Mouse (Mus musculus) mouse embryonic stem cell (cell line): Measurements from ENCODE around the gene Polr2j.
"Not testable (repeated sequence)": the region's sequence is repeated elsewhere in the genome, so short reads cannot be mapped to it uniquely, and the experiment has no call there.

Experiments used
- in situ Hi-C, 2 experiments: fragments of 300-500 bp; cut with MboI; formaldehyde crosslinking; loops; 1 replicate in 1 of 2; 3 replicates in 1 of 2; pipeline ENCODE4 v1.14.3; 2019 to 2020; ENCODE audit warnings: low sequenced_read_pairs in 2 of 2, low pct_unique_long_range_greater_than_20kb in 1 of 2, mixed read lengths in 1 of 2; ENCODE audit not compliant: unreplicated experiment in 1 of 2

The Polr2j gene

DNA sequence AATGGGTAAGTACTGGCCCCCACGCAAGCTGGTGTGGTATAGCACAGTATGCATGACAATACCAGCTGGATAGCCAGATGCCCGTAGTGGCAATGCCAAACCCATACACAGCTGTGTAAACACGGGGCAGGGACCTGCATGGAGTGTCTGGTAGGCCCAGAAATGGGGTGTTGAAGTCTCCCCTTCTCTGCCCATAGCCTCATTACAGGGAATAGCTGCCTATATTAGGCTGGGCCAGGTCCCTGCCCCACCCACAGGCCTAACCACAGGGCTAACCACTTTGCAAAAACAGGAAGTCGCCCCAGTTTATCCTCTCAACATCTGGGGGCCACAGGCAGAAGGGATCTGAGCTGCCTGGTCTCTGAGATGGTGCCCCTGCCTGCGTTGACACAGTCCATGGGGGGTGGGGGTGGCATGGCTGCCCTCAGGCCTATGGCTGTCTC lies 32.7 kb downstream of the Polr2j start:
- in situ Hi-C loops, result not testable (repeated sequence)

GRCm38 (mm10) chr5:136152365-136152764 lies 35.9 kb downstream of the Polr2j start:
- in situ Hi-C loops, result no loop called here

- in situ Hi-C loops, result no loop called here
Measured at GRCm38 (mm10) chr5:136155399-136155798, 39.0 kb downstream of the Polr2j start.

DNA sequence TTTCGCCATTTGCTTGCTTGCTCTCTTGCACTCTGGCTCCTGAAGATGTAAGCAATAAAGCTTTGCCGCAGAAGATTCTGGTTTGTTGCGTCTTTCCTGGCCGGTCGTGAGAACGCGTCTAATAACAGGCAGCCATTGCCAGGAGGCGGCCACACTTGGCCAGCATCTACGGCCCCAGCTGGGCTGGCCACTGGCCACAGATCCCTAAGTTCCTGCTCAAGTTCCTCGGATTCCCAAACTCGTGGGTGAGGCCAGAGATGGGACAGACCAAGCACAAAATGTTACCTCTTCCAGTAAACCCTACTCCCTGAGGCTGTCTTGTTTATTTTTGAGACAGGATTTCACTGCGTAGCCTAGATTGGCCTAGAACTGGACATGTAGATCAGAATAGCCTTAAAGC lies 43.7 kb downstream of the Polr2j start:
- in situ Hi-C loops, result not testable (repeated sequence)

DNA sequence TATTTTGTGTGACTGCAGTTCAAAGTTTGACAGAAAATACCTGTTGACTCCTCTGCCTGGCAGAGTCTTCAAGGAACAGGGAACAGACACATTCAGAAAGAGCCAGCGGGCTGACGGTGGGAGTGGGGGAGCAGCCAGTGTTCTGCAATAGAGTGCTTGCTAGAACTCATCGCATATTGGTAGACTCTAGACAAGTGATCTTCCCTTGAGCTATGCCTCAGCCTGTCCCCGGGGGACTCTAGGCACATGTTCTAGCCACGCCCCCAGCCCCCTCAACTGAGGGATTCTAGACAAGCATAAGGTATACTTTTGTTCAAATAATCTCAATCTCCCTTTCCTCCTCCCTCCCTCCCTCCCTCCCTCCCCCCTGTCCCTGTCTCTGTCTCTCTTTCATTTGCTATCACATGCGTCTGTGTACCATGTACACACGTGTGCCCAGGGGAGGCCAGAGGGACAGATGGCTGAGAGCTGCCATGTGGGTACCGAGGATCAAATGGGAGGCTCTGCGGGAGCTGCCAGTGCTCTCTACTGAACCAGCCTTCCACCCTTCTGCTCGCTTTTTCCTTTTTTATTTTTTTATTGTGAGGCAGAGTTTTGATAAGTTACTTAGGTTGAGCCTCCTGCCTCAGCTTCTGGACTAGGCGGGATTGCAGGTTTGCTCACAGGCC lies 47.5 kb downstream of the Polr2j start:
- in situ Hi-C loops, result no loop called here

- in situ Hi-C loops, result no loop called here
Measured at GRCm38 (mm10) chr5:136165246-136165645, 48.8 kb downstream of the Polr2j start.

GRCm38 (mm10) chr5:136167296-136167695 lies 50.9 kb downstream of the Polr2j start:
- in situ Hi-C loops, result no loop called here

DNA sequence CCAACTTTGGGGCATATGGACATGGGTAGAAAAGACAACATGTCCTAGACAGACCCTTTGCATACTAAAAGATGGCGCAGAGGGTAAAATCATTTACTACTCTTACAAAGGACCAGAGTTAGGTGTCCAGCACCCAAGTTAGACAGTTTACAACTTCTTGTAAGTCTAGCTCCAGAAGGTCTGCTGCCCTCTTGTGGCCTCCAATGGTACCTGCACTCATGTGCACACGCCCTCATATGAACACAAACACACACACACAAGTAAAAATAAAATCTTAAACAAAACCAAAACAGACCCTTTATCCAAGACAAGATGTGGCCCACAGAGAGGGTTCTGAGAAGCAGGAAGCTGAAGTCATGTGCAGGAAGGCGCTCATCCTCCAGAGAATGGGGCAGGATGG lies 51.6 kb downstream of the Polr2j start:
- in situ Hi-C loops, result no loop called here

- in situ Hi-C loops, result no loop called here
Measured at GRCm38 (mm10) chr5:136169626-136170511, 53.4 kb downstream of the Polr2j start.

GRCm38 (mm10) chr5:136170512-136171362 lies 54.3 kb downstream of the Polr2j start, which contains the start of gene Orai2:
Orai2 (minus strand) TSS chr5:136170713.
- in situ Hi-C loops, result no loop called here

DNA sequence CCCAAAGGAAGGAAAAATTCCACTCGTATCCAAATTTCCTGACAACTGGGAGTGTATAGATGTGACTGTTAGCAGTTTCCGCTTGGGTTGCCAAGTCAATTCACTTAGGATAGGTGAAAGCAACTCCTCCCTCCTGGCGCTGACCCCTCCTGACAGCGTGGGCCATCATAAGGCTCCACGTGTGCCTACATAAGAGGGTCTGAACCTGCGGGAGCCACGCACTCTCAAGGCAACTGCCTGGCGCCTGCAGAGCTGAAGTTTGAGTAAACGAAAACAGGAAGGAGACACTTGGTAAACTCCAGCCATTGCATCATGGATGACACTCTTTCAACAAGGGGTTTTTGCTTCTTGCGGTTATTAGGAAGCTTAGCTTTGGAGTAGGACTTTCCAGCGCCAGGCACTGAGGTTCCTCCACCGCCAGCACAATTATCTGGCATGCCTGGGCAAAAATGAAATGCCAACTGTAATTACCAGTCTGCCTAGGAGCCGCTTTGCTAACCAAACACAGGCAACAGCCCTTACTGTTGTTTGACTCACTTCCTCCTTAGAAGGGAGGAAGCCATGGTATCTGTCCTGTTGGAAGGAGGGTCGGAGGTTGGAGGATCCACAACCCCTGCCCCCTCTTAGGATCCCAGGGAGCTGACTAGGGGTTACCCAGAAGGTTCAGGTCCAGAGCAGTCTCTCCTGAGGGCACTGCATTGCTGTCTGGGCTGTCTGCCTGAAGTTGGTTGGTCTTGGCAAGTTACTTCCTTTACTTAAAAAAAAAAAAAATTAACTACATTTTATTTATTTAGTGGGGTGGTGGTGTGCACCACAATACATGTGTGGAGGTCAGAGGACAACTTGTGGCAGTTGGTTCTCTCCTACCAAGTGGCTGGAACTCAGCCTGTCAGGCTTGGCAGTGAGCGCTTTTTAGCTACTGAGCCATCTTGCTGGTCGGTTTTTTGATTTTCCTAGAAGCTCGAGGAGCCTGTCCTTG lies 55.2 kb downstream of the Polr2j start:
- in situ Hi-C loops, result no loop called here
